Mouse (Mus musculus): ENCODE measurements around the gene Nr0b2. TPM values are rescaled to one million over a fixed set of nuclear protein-coding genes. Genes with fewer than 3 reads are reported as not detected.
A peak's percentile ranks its signal among the peaks of the same experiment; 100 is the strongest.

The Nr0b2 gene
- polyA plus RNA-seq, 1 experiment from 2014 or later, result 5.4 TPM

DNA sequence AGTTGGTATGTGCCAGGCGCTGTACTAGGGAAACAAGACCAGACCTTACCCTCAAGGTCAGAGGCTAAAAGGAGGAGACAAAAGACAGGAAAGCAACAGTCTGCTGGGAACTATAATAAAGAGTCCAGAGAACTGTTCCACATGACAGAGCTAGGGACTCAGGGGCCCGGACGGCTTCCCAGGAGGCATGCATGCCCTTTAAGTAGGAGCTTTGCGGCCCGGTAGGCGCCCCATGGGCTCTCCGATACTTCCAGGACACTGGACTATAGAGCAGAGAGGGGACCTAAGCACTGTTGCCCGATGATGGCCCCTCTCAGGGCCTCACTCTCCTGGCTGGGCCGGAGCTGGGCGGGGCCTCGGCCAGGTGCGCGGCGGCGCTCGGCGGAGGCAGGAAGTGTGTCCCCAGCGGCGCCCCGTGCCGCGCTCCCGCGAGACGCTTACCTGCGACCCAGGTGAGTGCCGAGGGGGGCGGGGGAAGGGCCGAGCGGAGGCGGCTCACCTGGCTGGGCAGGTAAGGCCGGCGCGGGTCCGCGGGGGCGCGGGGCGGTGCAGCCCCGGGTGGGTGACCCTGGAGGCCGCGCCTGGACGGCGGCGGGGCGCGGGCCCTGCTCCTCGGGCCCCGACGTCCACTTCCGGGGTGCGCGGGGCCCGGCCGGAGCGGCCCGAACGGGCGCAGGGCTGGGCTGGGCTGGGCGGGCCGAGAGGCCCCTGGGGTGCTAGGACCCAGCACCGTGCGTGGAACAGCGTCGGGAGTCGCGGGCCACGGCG, 34.4 kb upstream of the Nr0b2 start, which contains the start of gene Kdf1:
Gene Kdf1, plus strand, starts transcription at position 363 of the 768 bp plus-strand sequence.
- ATAC-seq (replicated peaks; ENCODE audit: low FRiP score, low TSS enrichment, low read depth), result peak; percentile 94

DNA sequence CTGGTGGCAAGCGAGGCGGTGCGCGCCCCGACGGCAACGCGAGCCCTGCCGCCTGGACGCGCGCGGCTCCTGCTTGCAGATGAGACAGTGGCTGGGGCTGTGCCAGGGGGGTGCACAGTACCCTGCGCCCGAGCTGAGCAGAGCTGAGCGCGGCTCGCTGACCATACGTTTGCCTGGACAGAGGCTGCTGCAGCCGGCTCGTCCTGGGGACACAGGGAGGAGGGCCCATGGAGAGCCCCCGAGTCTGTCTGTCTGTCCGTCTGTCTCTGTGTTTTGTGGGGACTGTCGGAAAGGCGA, 33.9 kb upstream of the Nr0b2 start:
- H3K27me3 ChIP-seq (replicated peaks; ENCODE audit: control insufficient read depth, insufficient read depth, low read length), result peaks cover 37% of the 10 kb centered on the region
- H3K27ac ChIP-seq (ENCODE audit: low read depth), result peak overlapping the region; percentile 62; the same call in 1 of the 2 replicates
- peak; percentile 44 for ATAC-seq (replicated peaks; ENCODE audit: low FRiP score, low TSS enrichment, low read depth)

More for the DNA sequence above, 34.4 kb upstream of the Nr0b2 start, which contains the start of gene Kdf1:
- Histone ChIP-seq H3K9me3 (ENCODE audit: control insufficient read depth, low read length) (no peaks in the 10 kb centered on the region), H3K36me3 (ENCODE audit: control insufficient read depth, insufficient read depth, low read length) (no peaks in the 10 kb centered on the region), H3K27ac (ENCODE audit: low read depth) (peak within 1 kb of the TSS; percentile 62), H3K4me2 (ENCODE audit: low read length) (peak within 1 kb of the TSS; percentile 48), H3K27me3 (replicated peaks; ENCODE audit: control insufficient read depth, insufficient read depth, low read length) (peaks cover 37% of the 10 kb centered on the region), H3K4me1 (replicated peaks; ENCODE audit: control insufficient read depth, insufficient read depth, low read length) (no peaks in the 10 kb centered on the region), H3K9ac (ENCODE audit: low read length) (peak within 1 kb of the TSS; percentile 56), H3K4me3 (ENCODE audit: low read depth, low read length) (peak within 1 kb of the TSS; percentile 48)
- WGBS, result 4% methylated on average over 41 of the region's 69 CpGs
- DNase-seq (ENCODE audit: low spot score), result peak; percentile 76

GRCm38 (mm10) chr4:133521502-133521901, 31.7 kb upstream of the Nr0b2 start:
- no peak overlapping the region for H3K9ac ChIP-seq (ENCODE audit: low read length)
- H3K36me3 ChIP-seq (ENCODE audit: control insufficient read depth, insufficient read depth, low read length), result no peaks in the 10 kb centered on the region
- H3K9me3 ChIP-seq (ENCODE audit: control insufficient read depth, low read length), result 0 out of 2 replicates have a peak, but pooled peaks cover 2% of the 10 kb centered on the region
- H3K4me1 ChIP-seq (replicated peaks; ENCODE audit: control insufficient read depth, insufficient read depth, low read length), result no peaks in the 10 kb centered on the region
- DNase-seq (ENCODE audit: low spot score) (no peak), ATAC-seq (replicated peaks; ENCODE audit: low FRiP score, low TSS enrichment, low read depth) (no peak)
- 65% methylated on average over 2 of the region's 2 CpGs for WGBS
- no peak overlapping the region for H3K4me3 ChIP-seq (ENCODE audit: low read depth, low read length)
- no peak overlapping the region for H3K27ac ChIP-seq (ENCODE audit: low read depth)
- H3K4me2 ChIP-seq (ENCODE audit: low read length), result no peak overlapping the region
- H3K27me3 ChIP-seq (replicated peaks; ENCODE audit: control insufficient read depth, insufficient read depth, low read length), result peaks cover 37% of the 10 kb centered on the region

More for the DNA sequence above, 33.9 kb upstream of the Nr0b2 start:
- no peaks in the 10 kb centered on the region for H3K4me1 ChIP-seq (replicated peaks; ENCODE audit: control insufficient read depth, insufficient read depth, low read length)
- no peaks in the 10 kb centered on the region for H3K36me3 ChIP-seq (ENCODE audit: control insufficient read depth, insufficient read depth, low read length)
- DNase-seq (ENCODE audit: low spot score), result peak; percentile 72
- peak overlapping the region; percentile 56 for H3K9ac ChIP-seq (ENCODE audit: low read length)
- H3K4me3 ChIP-seq (ENCODE audit: low read depth, low read length), result peak overlapping the region; percentile 48
- WGBS, result 4% methylated on average over 25 of the region's 25 CpGs
- H3K4me2 ChIP-seq (ENCODE audit: low read length), result peak overlapping the region; percentile 48
- H3K9me3 ChIP-seq (ENCODE audit: control insufficient read depth, low read length), result no peaks in the 10 kb centered on the region

DNA sequence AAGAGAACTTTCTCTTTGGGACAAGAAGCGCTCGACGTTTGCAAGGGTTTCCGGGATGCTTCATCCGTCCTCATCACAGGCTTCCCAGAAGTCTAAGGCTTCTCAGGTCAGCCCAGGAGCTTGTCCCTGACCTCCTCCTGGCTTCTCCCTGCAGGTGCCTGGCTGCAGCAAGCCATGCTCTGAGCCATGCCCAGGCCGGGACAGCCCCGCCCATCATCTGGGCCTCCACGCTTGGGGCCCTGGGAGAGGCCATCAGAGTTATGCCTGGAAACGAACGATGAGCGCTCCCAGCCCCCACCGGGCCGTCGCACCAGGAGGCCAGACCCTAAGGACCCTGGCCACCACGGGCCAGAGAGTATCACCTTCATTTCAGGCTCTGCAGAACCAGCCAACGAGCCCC, 25.4 kb upstream of the Nr0b2 start:
- ATAC-seq (replicated peaks; ENCODE audit: low FRiP score, low TSS enrichment, low read depth) (no peak; the same call in 1 of the 2 replicates), DNase-seq (ENCODE audit: low spot score) (no peak)
- Histone ChIP-seq H3K4me2 (ENCODE audit: low read length) (no peak overlapping the region), H3K4me3 (ENCODE audit: low read depth, low read length) (no peak overlapping the region), H3K9me3 (ENCODE audit: control insufficient read depth, low read length) (0 out of 2 replicates have a peak, but pooled peaks cover 2% of the 10 kb centered on the region), H3K27ac (ENCODE audit: low read depth) (no peak overlapping the region), H3K27me3 (replicated peaks; ENCODE audit: control insufficient read depth, insufficient read depth, low read length) (no peaks in the 10 kb centered on the region), H3K9ac (ENCODE audit: low read length) (no peak overlapping the region), H3K4me1 (replicated peaks; ENCODE audit: control insufficient read depth, insufficient read depth, low read length) (no peaks in the 10 kb centered on the region), H3K36me3 (ENCODE audit: control insufficient read depth, insufficient read depth, low read length) (peaks cover 40% of the 10 kb centered on the region)
- WGBS, result 67% methylated on average over 16 of the region's 16 CpGs

DNA sequence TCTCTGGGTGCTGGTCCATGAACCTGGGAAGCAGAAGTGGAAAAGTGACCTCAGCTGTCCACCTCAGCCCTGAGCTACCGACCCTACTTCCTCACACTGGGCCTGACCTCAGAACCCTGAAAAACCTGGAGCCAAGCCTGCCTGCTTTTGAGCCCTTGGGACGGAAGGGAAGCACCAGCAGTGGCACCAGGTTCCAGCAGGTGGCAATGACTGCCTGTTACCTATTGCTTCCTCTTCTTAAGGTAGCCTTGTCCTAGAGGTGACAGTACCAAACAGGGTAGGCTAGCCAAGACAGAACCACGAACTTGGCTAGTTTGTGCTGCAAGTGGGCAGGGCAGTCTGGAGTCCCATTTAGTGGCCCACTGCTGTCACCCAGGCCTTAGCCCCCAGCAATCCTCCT, 20.4 kb upstream of the Nr0b2 start:
- Histone ChIP-seq H3K36me3 (ENCODE audit: control insufficient read depth, insufficient read depth, low read length) (peaks cover 89% of the 10 kb centered on the region), H3K27ac (ENCODE audit: low read depth) (no peak overlapping the region), H3K4me1 (replicated peaks; ENCODE audit: control insufficient read depth, insufficient read depth, low read length) (no peaks in the 10 kb centered on the region), H3K9ac (ENCODE audit: low read length) (no peak overlapping the region), H3K4me3 (ENCODE audit: low read depth, low read length) (no peak overlapping the region), H3K9me3 (ENCODE audit: control insufficient read depth, low read length) (no peaks in the 10 kb centered on the region), H3K4me2 (ENCODE audit: low read length) (no peak overlapping the region), H3K27me3 (replicated peaks; ENCODE audit: control insufficient read depth, insufficient read depth, low read length) (no peaks in the 10 kb centered on the region)
- 89% methylated on average over 3 of the region's 3 CpGs for WGBS
- ATAC-seq (replicated peaks; ENCODE audit: low FRiP score, low TSS enrichment, low read depth) (no peak), DNase-seq (ENCODE audit: low spot score) (no peak)

- peaks cover 96% of the 10 kb centered on the region for H3K36me3 ChIP-seq (ENCODE audit: control insufficient read depth, insufficient read depth, low read length)
- 80% methylated on average over 3 of the region's 3 CpGs for WGBS
Measured at GRCm38 (mm10) chr4:133536081-133536480, 17.1 kb upstream of the Nr0b2 start.

DNA sequence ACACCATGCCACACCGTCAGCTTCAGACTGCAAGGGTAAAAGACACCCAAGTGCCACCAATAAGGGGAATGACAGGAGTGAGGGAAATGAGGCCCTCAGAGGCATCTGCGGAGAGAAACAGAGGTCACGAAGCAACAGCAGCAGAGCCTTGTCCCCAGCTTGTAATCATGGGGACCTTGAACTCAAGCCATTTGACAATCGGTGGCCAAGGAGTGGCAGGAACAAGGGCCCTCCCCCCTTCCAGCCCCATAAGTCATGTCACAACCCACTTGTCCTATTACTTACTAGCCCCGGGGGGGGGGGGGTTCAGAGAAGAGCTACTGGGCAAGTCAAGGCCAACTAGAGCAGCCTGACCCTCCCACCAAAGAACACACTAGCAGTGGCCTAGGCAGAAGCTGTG, 16.5 kb upstream of the Nr0b2 start:
- Histone ChIP-seq H3K9me3 (ENCODE audit: control insufficient read depth, low read length) (no peaks in the 10 kb centered on the region), H3K27me3 (replicated peaks; ENCODE audit: control insufficient read depth, insufficient read depth, low read length) (no peaks in the 10 kb centered on the region), H3K4me2 (ENCODE audit: low read length) (no peak overlapping the region), H3K4me1 (replicated peaks; ENCODE audit: control insufficient read depth, insufficient read depth, low read length) (no peaks in the 10 kb centered on the region), H3K4me3 (ENCODE audit: low read depth, low read length) (no peak overlapping the region), H3K9ac (ENCODE audit: low read length) (no peak overlapping the region), H3K36me3 (ENCODE audit: control insufficient read depth, insufficient read depth, low read length) (peaks cover 90% of the 10 kb centered on the region), H3K27ac (ENCODE audit: low read depth) (no peak overlapping the region)
- WGBS, result 91% methylated on average over 5 of the region's 5 CpGs
- ATAC-seq (replicated peaks; ENCODE audit: low FRiP score, low TSS enrichment, low read depth) (no peak), DNase-seq (ENCODE audit: low spot score) (no peak)

More at GRCm38 (mm10) chr4:133536081-133536480, 17.1 kb upstream of the Nr0b2 start:
- no peak overlapping the region for H3K4me3 ChIP-seq (ENCODE audit: low read depth, low read length)
- ATAC-seq (replicated peaks; ENCODE audit: low FRiP score, low TSS enrichment, low read depth) (no peak), DNase-seq (ENCODE audit: low spot score) (no peak)
- H3K4me1 ChIP-seq (replicated peaks; ENCODE audit: control insufficient read depth, insufficient read depth, low read length), result no peaks in the 10 kb centered on the region
- no peaks in the 10 kb centered on the region for H3K9me3 ChIP-seq (ENCODE audit: control insufficient read depth, low read length)
- H3K4me2 ChIP-seq (ENCODE audit: low read length), result no peak overlapping the region
- no peaks in the 10 kb centered on the region for H3K27me3 ChIP-seq (replicated peaks; ENCODE audit: control insufficient read depth, insufficient read depth, low read length)
- H3K27ac ChIP-seq (ENCODE audit: low read depth), result no peak overlapping the region
- no peak overlapping the region for H3K9ac ChIP-seq (ENCODE audit: low read length)

DNA sequence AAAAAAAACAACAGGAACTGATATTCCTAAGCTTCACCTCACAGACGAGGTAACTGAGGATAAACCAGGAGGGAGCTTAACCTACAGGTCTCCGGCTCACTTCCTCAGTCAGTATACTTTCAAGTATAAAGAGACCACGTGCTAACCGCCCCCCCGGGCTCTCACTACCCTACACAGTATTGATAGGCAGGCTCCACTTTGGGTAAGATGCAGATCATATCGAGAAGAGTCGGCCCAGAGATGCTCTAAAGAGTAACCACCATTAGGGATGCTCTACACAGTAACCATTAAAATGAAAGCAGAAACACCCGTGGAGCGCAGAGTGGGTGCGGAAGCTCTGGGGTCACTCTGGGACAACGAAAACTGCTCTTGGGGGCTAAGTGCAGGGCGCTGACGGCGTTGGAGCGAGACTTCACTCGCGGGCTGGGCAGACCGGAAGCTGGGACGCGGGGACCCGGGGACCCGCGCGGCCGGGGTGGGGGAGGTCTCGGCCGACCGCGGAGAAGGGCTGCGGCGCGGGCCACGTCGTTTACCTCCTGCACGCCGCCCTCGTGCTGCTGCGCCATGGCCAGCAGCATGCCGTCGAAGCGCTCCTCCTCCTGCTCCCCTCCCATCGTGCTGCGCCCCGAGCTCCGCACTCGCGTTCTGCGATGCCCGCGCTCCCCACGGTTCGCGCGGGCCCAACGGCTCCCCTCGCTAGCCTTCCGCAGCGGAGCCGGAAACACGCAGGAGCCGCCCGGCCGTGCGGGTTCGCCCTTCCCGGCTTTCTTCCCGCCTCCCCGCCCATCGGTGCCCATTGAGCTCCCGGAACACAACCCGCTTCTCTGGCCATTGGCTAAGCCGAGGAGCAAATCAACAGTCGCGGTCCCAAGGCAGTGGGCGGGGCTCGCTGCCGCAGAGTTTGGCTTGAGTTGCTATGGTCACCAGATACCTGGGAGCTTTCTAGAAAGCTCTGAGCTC, 7.6 kb upstream of the Nr0b2 start, which contains the start of gene Nudc:
Gene Nudc, minus strand, starts transcription at position 725 of the 960 bp plus-strand sequence.
- DNase-seq (ENCODE audit: low spot score) (peak; percentile 94), ATAC-seq (replicated peaks; ENCODE audit: low FRiP score, low TSS enrichment, low read depth) (peak; percentile 97)
- H3K27me3 ChIP-seq (replicated peaks; ENCODE audit: control insufficient read depth, insufficient read depth, low read length), result no peaks in the 10 kb centered on the region
- H3K9me3 ChIP-seq (ENCODE audit: control insufficient read depth, low read length), result no peaks in the 10 kb centered on the region
- H3K27ac ChIP-seq (ENCODE audit: low read depth), result peak within 1 kb of the TSS; percentile 67
- under 1% methylated on average over 66 of the region's 77 CpGs for WGBS
- H3K4me1 ChIP-seq (replicated peaks; ENCODE audit: control insufficient read depth, insufficient read depth, low read length), result peaks cover 15% of the 10 kb centered on the region
- H3K36me3 ChIP-seq (ENCODE audit: control insufficient read depth, insufficient read depth, low read length), result peaks cover 21% of the 10 kb centered on the region
- H3K9ac ChIP-seq (ENCODE audit: low read length), result peak within 1 kb of the TSS; percentile 89
- peak within 1 kb of the TSS; percentile 99 for H3K4me3 ChIP-seq (ENCODE audit: low read depth, low read length)
- H3K4me2 ChIP-seq (ENCODE audit: low read length), result peak within 1 kb of the TSS; percentile 94
